Mouse (Mus musculus): ENCODE measurements around the gene Atp5f1.

- no peak for TF ChIP-seq CTCF (IDR thresholded peaks at IDR 0.05)
- TF ChIP-seq EP300 (IDR thresholded peaks at IDR 0.05): no peak
Observed at GRCm38 (mm10) chr3:105973411-105973810, 13.5 kb upstream of the Atp5f1 start, which contains the start of gene Ovgp1.

Data from lung, postnatal 0 days (tissue).